ENCODE assay signal across 8 mouse cellular contexts in genomic region chr10:79754856-79755516, GRCm38 (mm10). TPM values are rescaled to one million over a fixed set of nuclear protein-coding genes. Genes with fewer than 3 reads are reported as not detected.
DNase-seq lines count a peak whose midpoint lies in the region; ATAC-seq lines count a peak whose summit lies in the region.

TSS of gene Fgf22 (plus strand) at chr10:79755076.

- peak within 1 kb of the TSS; percentile 33 for H3K4me3 ChIP-seq in embryonic facial prominence, embryonic 12.5 days
- H3K4me3 ChIP-seq in limb, embryonic 11.5 days (ENCODE audit: low read depth, low read length), result peak within 1 kb of the TSS; percentile 21

- peak within 1 kb of the TSS; percentile 69 for H3K4me2 ChIP-seq in embryonic facial prominence, embryonic 12.5 days (replicated peaks)
- H3K4me2 ChIP-seq in limb, embryonic 11.5 days (ENCODE audit: low read depth, severe bottlenecking), result peak within 1 kb of the TSS; percentile 62

- no peaks in the 10 kb centered on the region for H3K27me3 ChIP-seq in embryonic facial prominence, embryonic 12.5 days
- H3K27me3 ChIP-seq in limb, embryonic 11.5 days (ENCODE audit: control insufficient read depth, insufficient read depth, low read length), result no peaks in the 10 kb centered on the region

- DNase-seq in urinary bladder, postnatal 36 days (ENCODE audit: low spot score in 2 of 2), result peak; percentile 22 to 56
- DNase-seq in urinary bladder, adult 2 months (ENCODE audit: low spot score), result no peak
- peak; percentile 30 for DNase-seq in heart, adult 8-10 months (ENCODE audit: low spot score)
- DNase-seq in kidney, adult 18-20 months, result peak; percentile 85
- peak; percentile 80 for DNase-seq in limb, embryonic 11.5 days (ENCODE audit: low spot score)
- peak; percentile 70 to 81 for DNase-seq in right cerebral cortex, postnatal 36 days (ENCODE audit: low spot score in 2 of 2)

- peak; percentile 85 for ATAC-seq in embryonic facial prominence, embryonic 12.5 days (ENCODE audit: insufficient number of reproducible peaks, insufficient read depth, low FRiP score, low TSS enrichment)
- ATAC-seq in limb, embryonic 11.5 days (ENCODE audit: insufficient number of reproducible peaks, low FRiP score, low TSS enrichment, low read depth), result peak; percentile 69; the same call in 1 of the 2 replicates
- peak; percentile 72 for ATAC-seq in megakaryocyte-erythroid progenitor cell, adult 5-6 weeks (replicated peaks; ENCODE audit: low FRiP score, low TSS enrichment, poor library complexity, severe bottlenecking)

- H3K4me1 ChIP-seq in embryonic facial prominence, embryonic 12.5 days, result peaks cover 10% of the 10 kb centered on the region
- H3K4me1 ChIP-seq in limb, embryonic 11.5 days (ENCODE audit: control insufficient read depth, insufficient read depth, low read length), result peaks cover 8% of the 10 kb centered on the region; the same call in 1 of the 2 replicates

- 1% methylated on average over 33 of the region's 36 CpGs for WGBS in embryonic facial prominence, embryonic 12.5 days
- under 1% methylated on average over 36 of the region's 36 CpGs for WGBS in limb, embryonic 11.5 days

- H3K27ac ChIP-seq in embryonic facial prominence, embryonic 12.5 days, result no peak within 1 kb of the TSS
- H3K27ac ChIP-seq in limb, embryonic 11.5 days (replicated peaks; ENCODE audit: low read depth, low read length), result no peak within 1 kb of the TSS; the same call in 1 of the 2 replicates

- H3K9me3 ChIP-seq in embryonic facial prominence, embryonic 12.5 days, result no peaks in the 10 kb centered on the region
- H3K9me3 ChIP-seq in limb, embryonic 11.5 days (ENCODE audit: control insufficient read depth, low read length), result no peaks in the 10 kb centered on the region

- H3K36me3 ChIP-seq in embryonic facial prominence, embryonic 12.5 days, result peaks cover 38% of the 10 kb centered on the region
- H3K36me3 ChIP-seq in limb, embryonic 11.5 days (ENCODE audit: control insufficient read depth, insufficient read depth, low read length), result peaks cover 19% of the 10 kb centered on the region

- peak within 1 kb of the TSS; percentile 46 for H3K9ac ChIP-seq in embryonic facial prominence, embryonic 12.5 days
- peak within 1 kb of the TSS; percentile 23; the same call in 1 of the 2 replicates for H3K9ac ChIP-seq in limb, embryonic 11.5 days (ENCODE audit: low read length)

RNA-seq across cellular contexts. Expression of gene Fgf22, which starts in this region (rescaled TPM):
- polyA plus RNA-seq in urinary bladder, adult 2 months (2012; rRNA removed), result 0.04 and 0.06 TPM in 2 replicates
- 0.33 and 0.65 TPM in 2 replicates for polyA plus RNA-seq in embryonic facial prominence, embryonic 12.5 days (2016; fragmentation: Nextera tagmentation; extraction: Ambion mirVana)
- not detected for total RNA-seq in heart, adult 8-10 months (2022)
- polyA plus RNA-seq in limb, embryonic 11.5 days (2014; fragmentation: Nextera tagmentation; extraction: Ambion mirVana), result 0.17 and 0.33 TPM in 2 replicates
- total RNA-seq in megakaryocyte-erythroid progenitor cell, adult 5-6 weeks (2014; fragmentation: Nextera tagmentation), result not detected in 2 replicates
- not detected in 2 replicates for total RNA-seq in megakaryocyte-erythroid progenitor cell, adult 5-6 weeks (2017)

Comparison
In these comparisons a context has a peak if more than half of its experiments do, and no peak if none do; other contexts are left out.
1. Peak in ATAC-seq, H3K4me3 ChIP-seq, H3K9ac ChIP-seq and H3K4me2 ChIP-seq in embryonic facial prominence, embryonic 12.5 days; RNA of the gene not detected or under 1 TPM.
2. Peak in DNase-seq in heart, adult 8-10 months; RNA of the gene not detected or under 1 TPM.
3. Peak in DNase-seq, ATAC-seq, H3K4me3 ChIP-seq, H3K9ac ChIP-seq and H3K4me2 ChIP-seq in limb, embryonic 11.5 days; RNA of the gene not detected or under 1 TPM.
4. Peak in ATAC-seq in megakaryocyte-erythroid progenitor cell, adult 5-6 weeks; RNA of the gene not detected or under 1 TPM.